Mouse (Mus musculus): Measurements from ENCODE around the gene Ghr. TPM values are rescaled to one million over a fixed set of nuclear protein-coding genes. Genes with fewer than 3 reads are reported as not detected.

Ghr gene
- polyA plus RNA-seq, 1 experiment = 3.8 TPM

- Histone ChIP-seq H3K36me3 (ENCODE audit: control insufficient read depth, insufficient read depth, low read length) (no peaks in the 10 kb centered on the region), H3K4me3 (ENCODE audit: low read depth, low read length) (no peak overlapping the region), H3K27me3 (ENCODE audit: control insufficient read depth, insufficient read depth, low read length) (no peaks in the 10 kb centered on the region), H3K4me1 (ENCODE audit: control insufficient read depth, insufficient read depth, insufficient read length, low read length) (no peaks in the 10 kb centered on the region), H3K27ac (ENCODE audit: insufficient read depth, low read depth, low read length) (no peak overlapping the region)
- 87% methylated on average over 2 of the region's 2 CpGs for WGBS
- TF ChIP-seq POLR2A (IDR thresholded peaks at IDR 0.05; ENCODE audit: low read depth, low read length) (no peak), CTCF (IDR thresholded peaks at IDR 0.05; ENCODE audit: extremely low read depth, insufficient read length, insufficient replicate concordance, low read depth, low read length) (no peak)
Observed at GRCm38 (mm10) chr15:3569178-3569903, 14.0 kb downstream of the Ghr start.

GRCm38 (mm10) chr15:3564570-3564969 lies 18.7 kb downstream of the Ghr start:
- Histone ChIP-seq H3K27ac (ENCODE audit: insufficient read depth, low read depth, low read length) (no peak overlapping the region), H3K4me3 (ENCODE audit: low read depth, low read length) (no peak overlapping the region), H3K36me3 (ENCODE audit: control insufficient read depth, insufficient read depth, low read length) (no peaks in the 10 kb centered on the region), H3K4me1 (ENCODE audit: control insufficient read depth, insufficient read depth, insufficient read length, low read length) (no peaks in the 10 kb centered on the region), H3K27me3 (ENCODE audit: control insufficient read depth, insufficient read depth, low read length) (no peaks in the 10 kb centered on the region)
- 74% methylated on average over 4 of the region's 4 CpGs for WGBS
- TF ChIP-seq POLR2A (IDR thresholded peaks at IDR 0.05; ENCODE audit: low read depth, low read length) = no peak
- no peak for TF ChIP-seq CTCF (IDR thresholded peaks at IDR 0.05; ENCODE audit: extremely low read depth, insufficient read length, insufficient replicate concordance, low read depth, low read length)

DNA sequence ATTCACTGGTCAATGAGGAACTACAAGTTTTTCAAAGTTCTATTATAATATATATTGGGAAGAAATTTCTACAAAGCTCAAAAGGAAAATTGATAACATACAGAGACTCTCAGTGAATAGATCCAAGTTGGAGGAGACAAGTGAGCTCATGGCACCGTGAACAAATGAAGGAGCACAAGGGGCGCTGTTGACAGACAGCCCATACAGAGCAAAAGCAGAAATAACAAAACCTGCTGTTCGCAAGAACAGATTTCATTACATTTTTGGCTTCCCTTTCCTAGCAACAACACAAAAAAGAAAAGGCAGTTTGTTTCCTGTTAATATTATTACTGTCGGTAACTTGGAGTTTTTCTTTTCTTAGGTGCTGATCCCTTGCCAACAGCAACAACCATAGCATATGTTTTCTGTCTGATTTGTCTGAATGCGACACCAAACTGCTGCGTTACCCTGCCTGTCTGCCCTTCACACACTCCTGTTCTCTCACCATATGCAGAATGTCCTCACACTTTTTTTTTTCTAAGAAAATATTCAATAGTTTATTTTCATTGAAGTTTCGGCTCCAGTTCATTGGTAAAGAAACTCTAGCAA lies 19.3 kb downstream of the Ghr start:
- H3K4me1 ChIP-seq (ENCODE audit: control insufficient read depth, insufficient read depth, insufficient read length, low read length) = no peaks in the 10 kb centered on the region
- H3K27ac ChIP-seq (ENCODE audit: insufficient read depth, low read depth, low read length) = no peak overlapping the region
- 81% methylated on average over 7 of the region's 7 CpGs for WGBS
- no peak for TF ChIP-seq CTCF (IDR thresholded peaks at IDR 0.05; ENCODE audit: extremely low read depth, insufficient read length, insufficient replicate concordance, low read depth, low read length)
- no peak for TF ChIP-seq POLR2A (IDR thresholded peaks at IDR 0.05; ENCODE audit: low read depth, low read length)
- H3K27me3 ChIP-seq (ENCODE audit: control insufficient read depth, insufficient read depth, low read length) = no peaks in the 10 kb centered on the region
- H3K4me3 ChIP-seq (ENCODE audit: low read depth, low read length) = no peak overlapping the region
- H3K36me3 ChIP-seq (ENCODE audit: control insufficient read depth, insufficient read depth, low read length) = no peaks in the 10 kb centered on the region

GRCm38 (mm10) chr15:3563473-3563872 lies 19.8 kb downstream of the Ghr start:
- 98% methylated on average over 1 of the region's 1 CpGs for WGBS
- Histone ChIP-seq H3K27ac (ENCODE audit: insufficient read depth, low read depth, low read length) (no peak overlapping the region), H3K27me3 (ENCODE audit: control insufficient read depth, insufficient read depth, low read length) (no peaks in the 10 kb centered on the region), H3K4me3 (ENCODE audit: low read depth, low read length) (no peak overlapping the region), H3K4me1 (ENCODE audit: control insufficient read depth, insufficient read depth, insufficient read length, low read length) (no peaks in the 10 kb centered on the region), H3K36me3 (ENCODE audit: control insufficient read depth, insufficient read depth, low read length) (no peaks in the 10 kb centered on the region)
- no peak for TF ChIP-seq POLR2A (IDR thresholded peaks at IDR 0.05; ENCODE audit: low read depth, low read length)
- no peak for TF ChIP-seq CTCF (IDR thresholded peaks at IDR 0.05; ENCODE audit: extremely low read depth, insufficient read length, insufficient replicate concordance, low read depth, low read length)

GRCm38 (mm10) chr15:3558524-3558923 lies 24.8 kb downstream of the Ghr start:
- Histone ChIP-seq H3K4me3 (ENCODE audit: low read depth, low read length) (no peak overlapping the region), H3K36me3 (ENCODE audit: control insufficient read depth, insufficient read depth, low read length) (no peaks in the 10 kb centered on the region), H3K27ac (ENCODE audit: insufficient read depth, low read depth, low read length) (no peak overlapping the region), H3K4me1 (ENCODE audit: control insufficient read depth, insufficient read depth, insufficient read length, low read length) (no peaks in the 10 kb centered on the region), H3K27me3 (ENCODE audit: control insufficient read depth, insufficient read depth, low read length) (no peaks in the 10 kb centered on the region)
- 77% methylated on average over 3 of the region's 3 CpGs for WGBS
- TF ChIP-seq CTCF (IDR thresholded peaks at IDR 0.05; ENCODE audit: extremely low read depth, insufficient read length, insufficient replicate concordance, low read depth, low read length) (no peak), POLR2A (IDR thresholded peaks at IDR 0.05; ENCODE audit: low read depth, low read length) (no peak)

GRCm38 (mm10) chr15:3544289-3544688 lies 39.0 kb downstream of the Ghr start:
- TF ChIP-seq POLR2A (IDR thresholded peaks at IDR 0.05; ENCODE audit: low read depth, low read length) = no peak
- no peak for TF ChIP-seq CTCF (IDR thresholded peaks at IDR 0.05; ENCODE audit: extremely low read depth, insufficient read length, insufficient replicate concordance, low read depth, low read length)
- Histone ChIP-seq H3K36me3 (ENCODE audit: control insufficient read depth, insufficient read depth, low read length) (no peaks in the 10 kb centered on the region), H3K27me3 (ENCODE audit: control insufficient read depth, insufficient read depth, low read length) (no peaks in the 10 kb centered on the region), H3K4me1 (ENCODE audit: control insufficient read depth, insufficient read depth, insufficient read length, low read length) (no peaks in the 10 kb centered on the region), H3K27ac (ENCODE audit: insufficient read depth, low read depth, low read length) (no peak overlapping the region), H3K4me3 (ENCODE audit: low read depth, low read length) (no peak overlapping the region)
- WGBS = 93% methylated on average over 2 of the region's 2 CpGs

DNA sequence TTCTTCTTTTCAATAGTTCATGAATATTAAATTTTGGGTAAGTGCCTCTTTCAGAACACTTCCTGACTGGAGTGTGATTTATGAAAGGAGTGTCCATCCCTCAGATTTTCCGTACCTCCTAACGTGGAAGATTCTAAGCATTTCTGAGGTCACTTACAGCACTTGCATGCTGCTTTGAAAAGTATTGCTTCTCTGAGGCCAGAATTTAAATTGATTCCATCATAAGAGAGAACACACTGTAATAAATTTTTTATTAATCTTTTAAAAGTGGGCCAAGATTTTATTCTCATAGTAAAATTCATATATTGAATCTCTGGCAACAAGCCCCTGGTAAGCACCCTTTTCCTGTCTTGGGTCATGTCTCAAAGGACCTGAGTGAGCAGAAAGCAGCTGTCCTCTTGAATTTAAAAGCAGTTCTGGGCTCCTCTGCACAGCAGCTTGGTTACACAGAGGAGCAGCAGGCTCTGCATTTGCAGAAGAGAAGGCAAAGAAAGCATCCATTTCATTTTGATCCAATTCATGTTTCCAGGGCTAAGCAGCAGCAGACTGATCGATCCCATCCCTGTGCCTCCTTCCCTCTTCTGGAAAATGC lies 46.9 kb downstream of the Ghr start:
- Histone ChIP-seq H3K27ac (ENCODE audit: insufficient read depth, low read depth, low read length) (no peak overlapping the region), H3K4me1 (ENCODE audit: control insufficient read depth, insufficient read depth, insufficient read length, low read length) (no peaks in the 10 kb centered on the region), H3K36me3 (ENCODE audit: control insufficient read depth, insufficient read depth, low read length) (no peaks in the 10 kb centered on the region), H3K27me3 (ENCODE audit: control insufficient read depth, insufficient read depth, low read length) (no peaks in the 10 kb centered on the region), H3K4me3 (ENCODE audit: low read depth, low read length) (no peak overlapping the region)
- TF ChIP-seq POLR2A (IDR thresholded peaks at IDR 0.05; ENCODE audit: low read depth, low read length) = no peak
- no peak for TF ChIP-seq CTCF (IDR thresholded peaks at IDR 0.05; ENCODE audit: extremely low read depth, insufficient read length, insufficient replicate concordance, low read depth, low read length)
- WGBS = 75% methylated on average over 3 of the region's 3 CpGs

Data from small intestine, adult 2 months (tissue).